Mouse (Mus musculus) neural tube, embryonic 12.5 days (tissue): Measurements from ENCODE around the gene Dcaf15. TPM values are rescaled to one million over a fixed set of nuclear protein-coding genes. Genes with fewer than 3 reads are reported as not detected.

Experiments used
- ATAC-seq: fragments of 200-750 bp; cut with Nextera tagmentation; 2 replicates; pipeline ENCODE4 v1.8.0; 2017; ENCODE audit warnings: low read depth, mild to moderate bottlenecking, moderate TSS enrichment, moderate library complexity; ENCODE audit not compliant: low FRiP score
- H3K27ac ChIP-seq: fragments of 300-500 bp; sonication (generic); 2 replicates; pipeline ENCODE4 v1.5.1; 2016
- H3K27me3 ChIP-seq: fragments of 300-500 bp; sonication (generic); replicated peaks from 2 replicates; pipeline ENCODE4 v1.6.1; 2016; ENCODE audit warnings: mild to moderate bottlenecking
- H3K36me3 ChIP-seq: fragments of 300-500 bp; sonication (generic); 2 replicates; pipeline ENCODE4 v1.6.1; 2016; ENCODE audit warnings: mild to moderate bottlenecking
- H3K4me1 ChIP-seq: fragments of 300-500 bp; sonication (generic); 2 replicates; pipeline ENCODE4 v1.6.1; 2016
- H3K4me2 ChIP-seq: fragments of 300-500 bp; sonication (generic); replicated peaks from 2 replicates; pipeline ENCODE4 v1.6.1; 2016; ENCODE audit warnings: mild to moderate bottlenecking
- H3K4me3 ChIP-seq: fragments of 300-500 bp; sonication (generic); 2 replicates; pipeline ENCODE4 v1.5.1; 2016
- H3K9ac ChIP-seq: fragments of 300-500 bp; sonication (generic); 2 replicates; pipeline ENCODE4 v1.6.1; 2016; ENCODE audit warnings: mild to moderate bottlenecking
- H3K9me3 ChIP-seq: fragments of 300-500 bp; sonication (generic); 2 replicates; pipeline ENCODE4 v1.6.1; 2016; ENCODE audit warnings: mild to moderate bottlenecking
- WGBS: fragments of 180-500 bp; shearing (Covaris S2); methylation state at CpG from one replicate; pipeline ENCODE4 v1.1.7; 2016; 5-methylcytosine and 5-hydroxymethylcytosine counted together
- polyA plus RNA-seq: library from polyadenylated mRNA; unstranded; fragments of >200 nt; fragmentation: Nextera tagmentation; extraction: Ambion mirVana; gene quantifications from 2 replicates; pipeline ENCODE4 v1.2.1, GENCODE M21; 2016

Dcaf15 gene
- polyA plus RNA-seq, 1 experiment from 2014 or later: 19.6 TPM

DNA sequence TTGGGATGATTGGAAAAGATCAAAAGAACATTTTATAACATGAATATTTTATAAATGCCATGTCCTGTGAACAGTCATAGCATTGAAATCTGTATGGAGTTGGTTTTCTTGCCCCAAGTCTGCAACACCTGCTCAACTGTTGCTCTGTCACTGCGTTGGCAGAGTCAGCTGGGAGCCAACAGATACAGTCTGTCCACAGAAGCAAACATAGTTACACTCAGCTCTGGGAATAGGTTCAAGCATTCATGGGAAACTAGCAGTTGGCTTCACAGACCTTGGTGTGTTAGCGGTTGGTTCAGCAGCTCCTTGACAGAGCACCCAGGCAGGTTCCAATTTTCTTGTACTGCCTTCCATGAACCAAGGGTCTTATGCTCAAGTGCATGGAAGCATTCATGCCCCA, 33.9 kb downstream of the Dcaf15 start:
- Histone ChIP-seq H3K9me3 (no peaks in the 10 kb centered on the region), H3K4me2 (no peak overlapping the region), H3K4me1 (peaks cover 53% of the 10 kb centered on the region), H3K4me3 (no peak overlapping the region), H3K27me3 (no peaks in the 10 kb centered on the region), H3K9ac (no peak overlapping the region), H3K27ac (no peak overlapping the region), H3K36me3 (peaks cover 7% of the 10 kb centered on the region)
- no peak for ATAC-seq
- 91% methylated on average over 2 of the region's 2 CpGs for WGBS

GRCm38 (mm10) chr8:84070241-84070640, 34.3 kb downstream of the Dcaf15 start:
- no peak overlapping the region for H3K27ac ChIP-seq

DNA sequence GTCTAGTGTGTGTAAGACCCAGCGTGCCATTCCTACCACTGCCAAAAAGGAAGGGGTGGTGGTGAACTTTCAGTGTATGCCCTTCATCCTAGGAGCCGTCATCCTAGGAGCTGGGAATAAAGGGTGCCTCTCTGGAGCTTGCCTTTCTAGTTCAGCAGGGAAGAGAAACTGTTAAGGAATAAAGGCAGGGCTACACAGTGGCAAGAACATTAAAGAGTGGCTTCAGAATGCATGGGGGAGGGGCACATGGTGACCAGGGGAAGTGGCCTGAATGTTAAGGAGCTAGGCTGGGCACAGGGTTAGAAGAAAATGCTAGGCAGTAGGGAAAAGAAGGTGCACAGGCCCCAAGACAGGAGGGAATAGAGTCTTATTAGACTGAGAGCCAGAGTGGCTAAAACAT, 34.8 kb downstream of the Dcaf15 start:
- Histone ChIP-seq H3K4me3 (no peak overlapping the region), H3K27me3 (no peaks in the 10 kb centered on the region), H3K27ac (no peak overlapping the region), H3K4me1 (peaks cover 53% of the 10 kb centered on the region), H3K9ac (no peak overlapping the region; the same call in 1 of the 2 replicates), H3K9me3 (no peaks in the 10 kb centered on the region), H3K36me3 (no peaks in the 10 kb centered on the region), H3K4me2 (no peak overlapping the region)
- WGBS: 56% methylated on average over 2 of the region's 2 CpGs
- no peak for ATAC-seq

More at GRCm38 (mm10) chr8:84070241-84070640, 34.3 kb downstream of the Dcaf15 start:
- Histone ChIP-seq H3K4me1 (peaks cover 53% of the 10 kb centered on the region), H3K9ac (no peak overlapping the region), H3K36me3 (peaks cover 3% of the 10 kb centered on the region), H3K4me2 (no peak overlapping the region), H3K4me3 (no peak overlapping the region), H3K27me3 (no peaks in the 10 kb centered on the region), H3K9me3 (no peaks in the 10 kb centered on the region)
- 88% methylated on average over 5 of the region's 5 CpGs for WGBS
- ATAC-seq: no peak

- no peak for ATAC-seq
- Histone ChIP-seq H3K9ac (no peak overlapping the region; the same call in 1 of the 2 replicates), H3K27me3 (no peaks in the 10 kb centered on the region), H3K36me3 (no peaks in the 10 kb centered on the region), H3K4me2 (no peak overlapping the region), H3K9me3 (no peaks in the 10 kb centered on the region), H3K4me1 (peaks cover 53% of the 10 kb centered on the region), H3K27ac (no peak overlapping the region), H3K4me3 (no peak overlapping the region)
- 63% methylated on average over 1 of the region's 1 CpGs for WGBS
Observed at GRCm38 (mm10) chr8:84069169-84069568, 35.4 kb downstream of the Dcaf15 start.

DNA sequence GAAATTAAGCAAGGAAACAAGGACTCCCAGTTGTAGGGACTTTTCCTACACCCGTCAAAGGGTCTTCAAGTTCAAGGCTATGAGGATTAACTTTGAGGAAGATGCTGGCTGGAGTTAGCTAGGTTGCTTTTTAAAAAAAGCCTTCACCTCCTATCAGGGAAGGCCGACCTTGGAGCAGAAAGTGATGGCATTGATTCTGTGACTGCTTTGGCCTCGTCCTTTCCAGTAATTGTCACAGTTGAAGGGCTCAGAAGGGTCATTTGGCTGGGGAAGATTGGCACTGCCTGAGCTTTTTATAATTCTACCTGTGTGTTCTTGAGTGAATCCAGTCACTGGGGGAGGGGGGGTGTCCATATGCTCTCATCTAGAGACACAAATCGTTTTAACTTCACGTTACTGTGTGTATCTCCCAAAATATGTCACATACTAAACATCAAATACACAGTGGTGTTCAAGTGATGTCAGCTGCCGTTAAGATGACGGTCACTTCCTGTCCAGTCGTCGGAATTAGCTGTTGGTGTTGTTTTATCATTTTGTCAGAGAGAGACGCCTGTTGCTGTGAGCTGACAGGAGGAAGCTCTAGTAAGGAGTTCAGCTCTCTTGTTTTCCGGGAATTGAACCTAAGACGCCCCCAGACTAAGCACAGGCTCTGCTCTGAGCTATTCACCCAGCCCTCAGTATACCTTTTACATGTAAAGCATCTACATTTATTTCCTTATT, 36.1 kb downstream of the Dcaf15 start:
- no peaks in the 10 kb centered on the region for H3K9me3 ChIP-seq
- no peak overlapping the region for H3K4me3 ChIP-seq
- WGBS: 82% methylated on average over 12 of the region's 12 CpGs
- no peaks in the 10 kb centered on the region for H3K36me3 ChIP-seq
- H3K27ac ChIP-seq: no peak overlapping the region
- no peaks in the 10 kb centered on the region for H3K27me3 ChIP-seq
- peak overlapping the region; percentile 56 for H3K4me2 ChIP-seq
- ATAC-seq: no peak
- H3K9ac ChIP-seq: no peak overlapping the region
- H3K4me1 ChIP-seq: peaks cover 48% of the 10 kb centered on the region

GRCm38 (mm10) chr8:84067911-84068310, 36.7 kb downstream of the Dcaf15 start:
- H3K36me3 ChIP-seq: no peaks in the 10 kb centered on the region
- H3K4me3 ChIP-seq: peak overlapping the region; percentile 95
- peak overlapping the region; percentile 56 for H3K4me2 ChIP-seq
- no peaks in the 10 kb centered on the region for H3K27me3 ChIP-seq
- H3K9ac ChIP-seq: no peak overlapping the region
- H3K9me3 ChIP-seq: no peaks in the 10 kb centered on the region
- no peak for ATAC-seq
- H3K4me1 ChIP-seq: peaks cover 43% of the 10 kb centered on the region
- 89% methylated on average over 7 of the region's 7 CpGs for WGBS
- H3K27ac ChIP-seq: no peak overlapping the region

DNA sequence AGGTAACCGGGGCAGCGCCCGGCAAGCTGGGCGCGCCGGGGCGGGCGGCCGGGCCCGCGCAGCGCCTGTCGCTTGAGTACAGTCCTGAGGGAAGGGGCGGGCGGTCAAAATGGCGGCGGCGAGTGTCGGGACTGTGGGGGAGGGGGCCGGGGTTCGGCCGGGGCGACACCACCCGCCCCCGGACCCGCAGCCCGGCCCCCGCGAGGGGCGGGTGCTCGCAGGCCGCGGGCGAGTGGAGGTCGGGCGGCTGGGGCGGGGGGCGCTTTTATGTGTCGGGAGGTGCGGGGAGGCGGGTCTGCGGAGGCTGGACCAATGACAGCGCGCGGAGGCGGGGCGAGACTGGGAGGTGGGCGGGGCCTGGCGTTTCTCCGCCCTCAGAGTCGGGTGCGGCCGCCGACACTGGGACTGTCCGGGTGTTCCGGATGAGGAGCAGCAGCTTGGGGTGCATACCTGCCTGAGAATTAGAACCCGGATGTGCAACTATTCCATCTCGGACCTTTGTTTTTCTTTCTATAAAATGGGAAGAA, 37.5 kb downstream of the Dcaf15 start:
- peaks cover 35% of the 10 kb centered on the region for H3K4me1 ChIP-seq
- peak overlapping the region; percentile 81 for H3K9ac ChIP-seq
- no peaks in the 10 kb centered on the region for H3K9me3 ChIP-seq
- peak; percentile 69 for ATAC-seq
- no peaks in the 10 kb centered on the region for H3K27me3 ChIP-seq
- no peaks in the 10 kb centered on the region for H3K36me3 ChIP-seq
- H3K4me3 ChIP-seq: peak overlapping the region; percentile 95
- H3K4me2 ChIP-seq: peak overlapping the region; percentile 56
- H3K27ac ChIP-seq: peak overlapping the region; percentile 95
- under 1% methylated on average over 53 of the region's 58 CpGs for WGBS

- under 1% methylated on average over 51 of the region's 51 CpGs for WGBS
- no peaks in the 10 kb centered on the region for H3K36me3 ChIP-seq
- H3K27ac ChIP-seq: peak within 1 kb of the TSS; percentile 95
- peaks cover 28% of the 10 kb centered on the region for H3K4me1 ChIP-seq
- no peaks in the 10 kb centered on the region for H3K9me3 ChIP-seq
- peak; percentile 99 for ATAC-seq
- H3K4me3 ChIP-seq: peak within 1 kb of the TSS; percentile 95
- peak within 1 kb of the TSS; percentile 81 for H3K9ac ChIP-seq
- H3K27me3 ChIP-seq: no peaks in the 10 kb centered on the region
- peak within 1 kb of the TSS; percentile 70 for H3K4me2 ChIP-seq
Observed at GRCm38 (mm10) chr8:84066291-84066930, 38.2 kb downstream of the Dcaf15 start, which contains the start of gene Rfx1. Rfx1 (plus strand) TSS chr8:84066834.

GRCm38 (mm10) chr8:84065457-84066072, 39.0 kb downstream of the Dcaf15 start:
- WGBS: 23% methylated on average over 5 of the region's 5 CpGs
- H3K4me2 ChIP-seq: peak overlapping the region; percentile 70
- no peak for ATAC-seq
- H3K36me3 ChIP-seq: no peaks in the 10 kb centered on the region
- H3K4me3 ChIP-seq: peak overlapping the region; percentile 95
- peak overlapping the region; percentile 58 for H3K9ac ChIP-seq
- no peaks in the 10 kb centered on the region for H3K9me3 ChIP-seq
- no peak overlapping the region for H3K27ac ChIP-seq
- no peaks in the 10 kb centered on the region for H3K27me3 ChIP-seq
- H3K4me1 ChIP-seq: peaks cover 25% of the 10 kb centered on the region

DNA sequence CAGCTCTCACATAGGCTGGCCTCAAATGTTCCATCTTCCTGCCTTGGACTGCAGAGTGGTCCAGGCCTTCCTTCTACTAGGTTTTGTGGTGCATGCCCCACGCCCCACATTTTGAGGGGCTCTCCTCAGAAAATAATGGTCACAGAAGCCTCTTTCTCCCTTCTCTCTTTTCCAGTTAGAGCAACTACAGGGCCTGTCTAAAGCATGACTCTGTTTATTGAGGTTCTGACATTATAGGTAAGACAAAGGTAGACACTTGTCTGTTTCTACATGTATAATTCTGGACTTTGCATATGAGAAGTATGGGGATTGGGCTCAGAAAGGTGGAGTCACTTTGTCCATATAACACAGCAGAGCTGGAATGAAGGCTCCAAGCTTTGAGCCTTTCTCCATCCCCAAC, 39.5 kb downstream of the Dcaf15 start, which contains the start of gene Gm10643:
TSS of gene Gm10643 (minus strand) at position 101 of the 400 bp plus-strand sequence.
- Histone ChIP-seq H3K9ac (peak within 1 kb of the TSS; percentile 58), H3K4me1 (peaks cover 24% of the 10 kb centered on the region), H3K27ac (no peak within 1 kb of the TSS), H3K36me3 (no peaks in the 10 kb centered on the region), H3K4me2 (peak within 1 kb of the TSS; percentile 70), H3K4me3 (peak within 1 kb of the TSS; percentile 95), H3K27me3 (no peaks in the 10 kb centered on the region), H3K9me3 (no peaks in the 10 kb centered on the region)
- WGBS: 94% methylated on average over 1 of the region's 1 CpGs
- ATAC-seq: no peak

GRCm38 (mm10) chr8:84063861-84064610, 40.5 kb downstream of the Dcaf15 start:
- H3K9me3 ChIP-seq: no peaks in the 10 kb centered on the region
- H3K4me3 ChIP-seq: no peak overlapping the region
- H3K27me3 ChIP-seq: no peaks in the 10 kb centered on the region
- peaks cover 14% of the 10 kb centered on the region for H3K4me1 ChIP-seq
- no peak overlapping the region for H3K27ac ChIP-seq
- 77% methylated on average over 8 of the region's 8 CpGs for WGBS
- H3K36me3 ChIP-seq: no peaks in the 10 kb centered on the region
- H3K9ac ChIP-seq: no peak overlapping the region
- no peak overlapping the region for H3K4me2 ChIP-seq
- no peak for ATAC-seq
